Comparison of ENCODE assay signal across 14 mouse cellular contexts in the genomic region with DNA sequence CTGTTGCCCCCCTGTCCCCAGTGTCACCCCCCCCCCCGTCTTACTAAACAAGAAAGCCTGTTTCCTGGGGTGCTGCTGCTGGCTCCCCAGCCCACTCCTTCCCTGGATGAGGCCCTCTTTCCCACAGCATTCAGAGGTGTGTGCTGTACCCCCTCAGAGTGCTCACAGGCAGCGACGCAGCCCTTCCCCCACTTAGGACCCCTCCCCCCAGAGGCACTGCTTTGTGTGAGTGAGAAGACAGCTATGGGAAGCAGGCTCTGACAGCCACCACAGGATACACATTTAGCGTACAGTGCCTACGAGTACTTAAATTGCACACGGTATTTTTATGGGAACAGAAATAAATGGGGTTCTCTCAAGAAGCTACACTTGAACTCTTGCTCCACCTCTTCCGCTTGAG. TPM values are rescaled to one million over a fixed set of nuclear protein-coding genes. Genes with fewer than 3 reads are reported as not detected.
DNase-seq lines count a peak whose midpoint lies in the region; ATAC-seq and TF ChIP-seq lines count a peak whose summit lies in the region.
"Had no signal": no experiment of that assay in that cellular context is flagged by ENCODE, and none has a peak within 500 bp of the region (broad histone marks: within the 10 kb centered on the region; RNA-seq: fewer than 3 reads in every experiment).

No protein-coding gene starts in this region.

- H3K9ac ChIP-seq in lung, embryonic 14.5 days: no peak overlapping the region
- no peak overlapping the region for H3K9ac ChIP-seq in hindbrain, embryonic 14.5 days
- no peak overlapping the region for H3K9ac ChIP-seq in midbrain, embryonic 15.5 days
- H3K9ac ChIP-seq: embryonic facial prominence, embryonic 15.5 days; liver, embryonic 14.5 days had no signal

- H3K4me2 ChIP-seq in lung, embryonic 14.5 days: no peak overlapping the region
- no peak overlapping the region for H3K4me2 ChIP-seq in hindbrain, embryonic 14.5 days (replicated peaks)
- H3K4me2 ChIP-seq in midbrain, embryonic 15.5 days: no peak overlapping the region
- H3K4me2 ChIP-seq: embryonic facial prominence, embryonic 15.5 days had no signal

- ATAC-seq in lung, embryonic 14.5 days (ENCODE audit: insufficient read depth): peak; percentile 50; the same call in 1 of the 2 replicates
- ATAC-seq in hindbrain, embryonic 14.5 days (ENCODE audit: low FRiP score): peak; percentile 50; the same call in 1 of the 2 replicates
- peak; percentile 62; the same call in 1 of the 2 replicates for ATAC-seq in midbrain, embryonic 15.5 days (replicated peaks)
- ATAC-seq: activated CD4-positive, CD25-positive, alpha-beta regulatory T cell, adult 4 months had no signal

- DNase-seq in lung, embryonic 14.5 days: no peak
- no peak for DNase-seq in lung, postnatal 4 days
- DNase-seq in forebrain, embryonic 10.5 days (ENCODE audit: extremely low spot score, low spot score): no peak
- DNase-seq in hindbrain, embryonic 14.5 days (ENCODE audit: low spot score): no peak
- no peak for DNase-seq in spleen, postnatal 4 days (ENCODE audit: low spot score in 2 of 2)
- DNase-seq in cerebellum, postnatal 36 days: no peak
- DNase-seq: cerebellum, adult 2 months; kidney, postnatal 36 days had no signal

- no peaks in the 10 kb centered on the region for H3K4me1 ChIP-seq in lung, embryonic 14.5 days (ENCODE audit: insufficient read depth)
- peaks cover 29% of the 10 kb centered on the region for H3K4me1 ChIP-seq in forebrain, embryonic 10.5 days
- H3K4me1 ChIP-seq in hindbrain, embryonic 14.5 days (replicated peaks; ENCODE audit: control insufficient read depth, insufficient read depth, low read length): peaks cover 10% of the 10 kb centered on the region
- peaks cover 6% of the 10 kb centered on the region; the same call in 1 of the 2 replicates for H3K4me1 ChIP-seq in midbrain, embryonic 15.5 days

- H3K4me3 ChIP-seq in lung, embryonic 14.5 days (ENCODE audit: low read depth, low read length): no peak overlapping the region
- no peak overlapping the region for H3K4me3 ChIP-seq in forebrain, embryonic 10.5 days
- H3K4me3 ChIP-seq in hindbrain, embryonic 14.5 days (replicated peaks; ENCODE audit: low read length): no peak overlapping the region
- H3K4me3 ChIP-seq in midbrain, embryonic 15.5 days: no peak overlapping the region
- H3K4me3 ChIP-seq: embryonic facial prominence, embryonic 15.5 days; left cerebral cortex, adult 2 months had no signal

- H3K36me3 ChIP-seq in lung, embryonic 14.5 days (ENCODE audit: insufficient read depth): peaks cover 13% of the 10 kb centered on the region; the same call in 1 of the 2 replicates
- H3K36me3 ChIP-seq in forebrain, embryonic 10.5 days (replicated peaks): peaks cover 3% of the 10 kb centered on the region; the same call in 1 of the 2 replicates
- H3K36me3 ChIP-seq in hindbrain, embryonic 14.5 days (replicated peaks; ENCODE audit: control insufficient read depth, insufficient read depth): no peaks in the 10 kb centered on the region
- no peaks in the 10 kb centered on the region for H3K36me3 ChIP-seq in midbrain, embryonic 15.5 days (replicated peaks)

- WGBS in lung, embryonic 14.5 days: 35% methylated on average over 7 of the region's 7 CpGs
- 64% methylated on average over 7 of the region's 7 CpGs for WGBS in forebrain, embryonic 10.5 days
- 43% methylated on average over 7 of the region's 7 CpGs for WGBS in hindbrain, embryonic 14.5 days
- WGBS in midbrain, embryonic 15.5 days: 42% methylated on average over 7 of the region's 7 CpGs

- H3K27me3 ChIP-seq in lung, embryonic 14.5 days (ENCODE audit: insufficient read depth, low read length): no peaks in the 10 kb centered on the region
- no peaks in the 10 kb centered on the region for H3K27me3 ChIP-seq in forebrain, embryonic 10.5 days (ENCODE audit: poor library complexity, severe bottlenecking)
- no peaks in the 10 kb centered on the region for H3K27me3 ChIP-seq in hindbrain, embryonic 14.5 days (ENCODE audit: control insufficient read depth, insufficient read depth, low read length)
- no peaks in the 10 kb centered on the region for H3K27me3 ChIP-seq in midbrain, embryonic 15.5 days (replicated peaks)
- H3K27me3 ChIP-seq: embryonic facial prominence, embryonic 15.5 days had no signal

- no peak overlapping the region for H3K27ac ChIP-seq in lung, embryonic 14.5 days (ENCODE audit: low read depth)
- peak overlapping the region; percentile 66 for H3K27ac ChIP-seq in forebrain, embryonic 10.5 days
- H3K27ac ChIP-seq in hindbrain, embryonic 14.5 days: no peak overlapping the region
- H3K27ac ChIP-seq in midbrain, embryonic 15.5 days: no peak overlapping the region
- H3K27ac ChIP-seq: embryonic facial prominence, embryonic 15.5 days; left cerebral cortex, adult 2 months; liver, embryonic 14.5 days; stomach, postnatal 0 days had no signal

- no peaks in the 10 kb centered on the region for H3K9me3 ChIP-seq in lung, embryonic 14.5 days (ENCODE audit: low read depth, low read length)
- H3K9me3 ChIP-seq in forebrain, embryonic 10.5 days: no peaks in the 10 kb centered on the region
- H3K9me3 ChIP-seq in hindbrain, embryonic 14.5 days (ENCODE audit: control insufficient read depth, low read length): no peaks in the 10 kb centered on the region
- no peaks in the 10 kb centered on the region for H3K9me3 ChIP-seq in midbrain, embryonic 15.5 days
- H3K9me3 ChIP-seq: embryonic facial prominence, embryonic 15.5 days had no signal

- TF ChIP-seq CTCF in lung, embryonic 14.5 days (IDR thresholded peaks at IDR 0.05; ENCODE audit: low read depth): no peak

RNA-seq across cellular contexts. Expression of gene Spats2l, which starts 33.9 kb away (rescaled TPM):
- 81.2 and 81.9 TPM in 2 replicates for polyA plus RNA-seq in lung, embryonic 14.5 days (2014; fragmentation: Nextera tagmentation; extraction: Ambion mirVana)
- 19.0 and 19.9 TPM in 2 replicates for polyA plus RNA-seq in forebrain, embryonic 10.5 days (2016; fragmentation: Nextera tagmentation; extraction: Ambion mirVana)
- polyA plus RNA-seq in hindbrain, embryonic 14.5 days (2014; fragmentation: Nextera tagmentation; extraction: Ambion mirVana): 83.2 and 86.9 TPM in 2 replicates
- polyA plus RNA-seq in midbrain, embryonic 15.5 days (2015; fragmentation: Nextera tagmentation; extraction: Ambion mirVana): 77.0 and 82.8 TPM in 2 replicates
